Mouse (Mus musculus): ENCODE results near the gene Padi3.

Gene Padi3

GRCm38 (mm10) chr4:140784292-140784945, 26.0 kb downstream of the Padi3 start:
- in situ Hi-C loops (cut with MboI, MseI): loop anchor here in 1 of 2 experiments (10.0 kb wide), 1 partner anchor 1950 kb away; no protein-coding TSS in a partner anchor

- in situ Hi-C loops (cut with MboI, MseI): loop anchor here in 1 of 2 experiments (10.0 kb wide), 1 partner anchor 1948 kb away; no protein-coding TSS in a partner anchor
These were observed 27.6 kb downstream of the Padi3 start for GRCm38 (mm10) chr4:140782821-140783220.

GRCm38 (mm10) chr4:140780507-140780906, 29.9 kb downstream of the Padi3 start:
- in situ Hi-C loops (cut with MboI, MseI): loop anchor here in 1 of 2 experiments (10.0 kb wide), 1 partner anchor 1946 kb away; no protein-coding TSS in a partner anchor

- in situ Hi-C loops (cut with MboI, MseI): loop anchor here in 1 of 2 experiments (10.0 kb wide), 1 partner anchor 1945 kb away; no protein-coding TSS in a partner anchor
These were observed 30.5 kb downstream of the Padi3 start for GRCm38 (mm10) chr4:140779803-140780397.

- in situ Hi-C loops (cut with MboI, MseI): no loop called here
These were observed 33.8 kb downstream of the Padi3 start for GRCm38 (mm10) chr4:140776623-140777022.

- in situ Hi-C loops (cut with MboI, MseI): no loop called here
These were observed 34.6 kb downstream of the Padi3 start for GRCm38 (mm10) chr4:140775876-140776275.

GRCm38 (mm10) chr4:140774893-140775292, 35.6 kb downstream of the Padi3 start:
- in situ Hi-C loops (cut with MboI, MseI): no loop called here

- in situ Hi-C loops (cut with MboI, MseI): no loop called here
These were observed 36.2 kb downstream of the Padi3 start, which contains the start of gene Padi4 for GRCm38 (mm10) chr4:140774025-140774800. Gene Padi4 (minus strand): TSS chr4:140774236.

GRCm38 (mm10) chr4:140771091-140771490, 39.4 kb downstream of the Padi3 start:
- in situ Hi-C loops (cut with MboI, MseI): no loop called here

GRCm38 (mm10) chr4:140770433-140770832, 40.0 kb downstream of the Padi3 start:
- in situ Hi-C loops (cut with MboI, MseI): no loop called here

- in situ Hi-C loops (cut with MboI, MseI): no loop called here
These were observed 41.5 kb downstream of the Padi3 start for GRCm38 (mm10) chr4:140768973-140769372.

GRCm38 (mm10) chr4:140765936-140766335, 44.5 kb downstream of the Padi3 start:
- in situ Hi-C loops (cut with MboI, MseI): no loop called here

- in situ Hi-C loops (cut with MboI, MseI): no loop called here
These were observed 47.3 kb downstream of the Padi3 start for GRCm38 (mm10) chr4:140763158-140763557.

GRCm38 (mm10) chr4:140761601-140762000, 48.8 kb downstream of the Padi3 start:
- in situ Hi-C loops (cut with MboI, MseI): no loop called here

- in situ Hi-C loops (cut with MboI, MseI): no loop called here
These were observed 54.6 kb downstream of the Padi3 start for GRCm38 (mm10) chr4:140755811-140756210.

- in situ Hi-C loops (cut with MboI, MseI): no loop called here
These were observed 57.1 kb downstream of the Padi3 start for GRCm38 (mm10) chr4:140753366-140753765.

GRCm38 (mm10) chr4:140750328-140750727, 60.1 kb downstream of the Padi3 start:
- in situ Hi-C loops (cut with MboI, MseI): no loop called here

- in situ Hi-C loops (cut with MboI, MseI): loop anchor here in 1 of 2 experiments (10.0 kb wide), 1 partner anchor 153 kb away; no protein-coding TSS in a partner anchor
These were observed 62.5 kb downstream of the Padi3 start for GRCm38 (mm10) chr4:140747978-140748377.

- in situ Hi-C loops (cut with MboI, MseI): loop anchor here in 1 of 2 experiments (10.0 kb wide), 1 partner anchor 150 kb away; no protein-coding TSS in a partner anchor
These were observed 65.8 kb downstream of the Padi3 start for GRCm38 (mm10) chr4:140744654-140745053.

GRCm38 (mm10) chr4:140743086-140743485, 67.4 kb downstream of the Padi3 start:
- in situ Hi-C loops (cut with MboI, MseI): loop anchor here in 1 of 2 experiments (10.0 kb wide), 1 partner anchor 148 kb away; no protein-coding TSS in a partner anchor

- in situ Hi-C loops (cut with MboI, MseI): loop anchor here in 1 of 2 experiments (10.0 kb wide), 1 partner anchor 148 kb away; no protein-coding TSS in a partner anchor
These were observed 67.9 kb downstream of the Padi3 start, which contains the start of gene Padi6 for GRCm38 (mm10) chr4:140742543-140742942. Gene Padi6 (minus strand): TSS chr4:140742643.

Measured in T-helper 17 cell (primary cell).